Comparison of ENCODE assay signal across 21 mouse cellular contexts in genomic region chr13:118679228-118679627, GRCm38 (mm10). TPM values are rescaled to one million over a fixed set of nuclear protein-coding genes. Genes with fewer than 3 reads are reported as not detected.
A peak's percentile ranks its signal among the peaks of the same experiment; 100 is the strongest.
DNase-seq lines count a peak whose midpoint lies in the region; ATAC-seq and TF ChIP-seq lines count a peak whose summit lies in the region.
"Had no signal": no experiment of that assay in that cellular context is flagged by ENCODE, and none has a peak within 500 bp of the region (broad histone marks: within the 10 kb centered on the region; RNA-seq: fewer than 3 reads in every experiment).

No protein-coding gene starts in this region.

- no peak overlapping the region for H3K27ac ChIP-seq in lung, embryonic 14.5 days (ENCODE audit: low read depth)
- no peak overlapping the region for H3K27ac ChIP-seq in lung, postnatal 0 days (ENCODE audit: low read length)
- no peak overlapping the region for H3K27ac ChIP-seq in lung, embryonic 15.5 days
- H3K27ac ChIP-seq in lung, embryonic 16.5 days (ENCODE audit: low read length), result no peak overlapping the region

- H3K9me3 ChIP-seq in lung, embryonic 14.5 days (ENCODE audit: low read depth, low read length), result no peaks in the 10 kb centered on the region
- H3K9me3 ChIP-seq in lung, postnatal 0 days (ENCODE audit: low read length), result no peaks in the 10 kb centered on the region
- no peaks in the 10 kb centered on the region for H3K9me3 ChIP-seq in lung, embryonic 15.5 days
- no peaks in the 10 kb centered on the region for H3K9me3 ChIP-seq in lung, embryonic 16.5 days (ENCODE audit: control insufficient read depth, low read length)
- H3K9me3 ChIP-seq: G1E had no signal

- TF ChIP-seq EP300 in lung, postnatal 0 days (IDR thresholded peaks at IDR 0.05), result no peak

- WGBS in lung, embryonic 14.5 days, result 46% methylated on average over 3 of the region's 3 CpGs
- WGBS in lung, postnatal 0 days, result 37% methylated on average over 3 of the region's 3 CpGs
- 38% methylated on average over 3 of the region's 3 CpGs for WGBS in lung, embryonic 15.5 days
- 43% methylated on average over 3 of the region's 3 CpGs for WGBS in lung, embryonic 16.5 days

- no peak overlapping the region for H3K4me2 ChIP-seq in lung, embryonic 14.5 days
- H3K4me2 ChIP-seq in lung, postnatal 0 days (replicated peaks; ENCODE audit: low read depth, low read length), result no peak overlapping the region
- no peak overlapping the region for H3K4me2 ChIP-seq in lung, embryonic 15.5 days
- H3K4me2 ChIP-seq in lung, embryonic 16.5 days (ENCODE audit: low read depth, low read length), result no peak overlapping the region

- no peaks in the 10 kb centered on the region for H3K4me1 ChIP-seq in lung, embryonic 14.5 days (ENCODE audit: insufficient read depth)
- no peaks in the 10 kb centered on the region for H3K4me1 ChIP-seq in lung, postnatal 0 days (ENCODE audit: insufficient read depth, low read depth, low read length)
- no peaks in the 10 kb centered on the region for H3K4me1 ChIP-seq in lung, embryonic 15.5 days
- H3K4me1 ChIP-seq in lung, embryonic 16.5 days (replicated peaks; ENCODE audit: control insufficient read depth, insufficient read depth, low read length), result no peaks in the 10 kb centered on the region

- no peaks in the 10 kb centered on the region for H3K27me3 ChIP-seq in lung, embryonic 14.5 days (ENCODE audit: insufficient read depth, low read length)
- H3K27me3 ChIP-seq in lung, postnatal 0 days (replicated peaks; ENCODE audit: insufficient read depth, low read length), result no peaks in the 10 kb centered on the region
- H3K27me3 ChIP-seq in lung, embryonic 15.5 days, result no peaks in the 10 kb centered on the region
- no peaks in the 10 kb centered on the region for H3K27me3 ChIP-seq in lung, embryonic 16.5 days (ENCODE audit: control insufficient read depth, insufficient read depth, low read depth, low read length)
- H3K27me3 ChIP-seq: CH12.LX, Patski had no signal

- TF ChIP-seq CTCF in lung, embryonic 14.5 days (IDR thresholded peaks at IDR 0.05; ENCODE audit: low read depth), result no peak
- no peak for TF ChIP-seq CTCF in lung, postnatal 0 days (IDR thresholded peaks at IDR 0.05)

- peak; percentile 73 for DNase-seq in lung, embryonic 14.5 days
- no peak for DNase-seq in lung, postnatal 0 days (ENCODE audit: low spot score)
- DNase-seq in lung, postnatal 14 days, result no peak
- no peak for DNase-seq in lung, adult 18-20 months
- DNase-seq: adrenal gland, adult 2 months; adrenal gland, adult 8-10 months; adrenal gland, postnatal 10 days; adrenal gland, postnatal 14 days; adrenal gland, postnatal 25 days; adrenal gland, postnatal 36 days; B cell, adult 2 months; cerebellum, adult 11 months; cerebellum, adult 11-12 months; cerebellum, adult 18-20 months had no signal

- no peak overlapping the region for H3K4me3 ChIP-seq in lung, embryonic 14.5 days (ENCODE audit: low read depth, low read length)
- no peak overlapping the region for H3K4me3 ChIP-seq in lung, postnatal 0 days (ENCODE audit: low read depth, low read length)
- H3K4me3 ChIP-seq in lung, embryonic 15.5 days, result no peak overlapping the region
- H3K4me3 ChIP-seq in lung, embryonic 16.5 days (ENCODE audit: low read length), result no peak overlapping the region

- peak; percentile 78; the same call in 1 of the 2 replicates for ATAC-seq in lung, embryonic 14.5 days (ENCODE audit: insufficient read depth)
- no peak for ATAC-seq in lung, postnatal 0 days
- ATAC-seq in lung, embryonic 15.5 days (ENCODE audit: borderline replicate concordance, extremely low read depth, low FRiP score, low TSS enrichment), result peak; percentile 35; the same call in 1 of the 2 replicates
- ATAC-seq in lung, embryonic 16.5 days (ENCODE audit: low read depth), result peak; percentile 69
- ATAC-seq: activated CD4-positive, CD25-positive, alpha-beta regulatory T cell, adult 4 months; CD4-positive, CD25-positive, alpha-beta regulatory T cell, adult 4 months; Patski had no signal

- no peak overlapping the region for H3K9ac ChIP-seq in lung, embryonic 14.5 days
- H3K9ac ChIP-seq in lung, postnatal 0 days (replicated peaks; ENCODE audit: low read depth), result no peak overlapping the region
- no peak overlapping the region for H3K9ac ChIP-seq in lung, embryonic 15.5 days
- no peak overlapping the region for H3K9ac ChIP-seq in lung, embryonic 16.5 days (ENCODE audit: low read length)

- no peaks in the 10 kb centered on the region for H3K36me3 ChIP-seq in lung, embryonic 14.5 days (ENCODE audit: insufficient read depth)
- H3K36me3 ChIP-seq in lung, postnatal 0 days (ENCODE audit: insufficient read depth, low read length), result no peaks in the 10 kb centered on the region
- no peaks in the 10 kb centered on the region for H3K36me3 ChIP-seq in lung, embryonic 15.5 days
- H3K36me3 ChIP-seq in lung, embryonic 16.5 days (ENCODE audit: control insufficient read depth, insufficient read depth, low read length), result no peaks in the 10 kb centered on the region
- H3K36me3 ChIP-seq: G1E had no signal

RNA-seq across cellular contexts. Expression of gene Fgf10, which starts 9.6 kb away (rescaled TPM):
- 16.8 and 19.6 TPM in 2 replicates for polyA plus RNA-seq in lung, embryonic 14.5 days (2014; fragmentation: Nextera tagmentation; extraction: Ambion mirVana)
- polyA plus RNA-seq in lung, postnatal 0 days (2015; fragmentation: Nextera tagmentation; extraction: Ambion mirVana), result 9.5 and 10.0 TPM in 2 replicates
- polyA plus RNA-seq in lung, embryonic 15.5 days (2015; fragmentation: Nextera tagmentation; extraction: Ambion mirVana), result 16.3 and 17.0 TPM in 2 replicates
- polyA plus RNA-seq in lung, embryonic 16.5 days (2015; fragmentation: Nextera tagmentation; extraction: Ambion mirVana), result 21.0 and 22.5 TPM in 2 replicates
- polyA plus RNA-seq: activated CD4-positive, CD25-positive, alpha-beta regulatory T cell, adult 4 months had no signal
